Mouse (Mus musculus) forebrain, embryonic 11.5 days (tissue): ENCODE data around the gene Phf5a. TPM values are rescaled to one million over a fixed set of nuclear protein-coding genes. Genes with fewer than 3 reads are reported as not detected.

Source experiments
- polyA plus RNA-seq: library from polyadenylated mRNA; unstranded; fragments of >200 nt; fragmentation: Nextera tagmentation; extraction: Ambion mirVana; gene quantifications from 2 replicates; pipeline ENCODE4 v1.2.1, GENCODE M21; 2014

Gene Phf5a
- polyA plus RNA-seq, 1 experiment from 2014 or later: 186 TPM

Other genes with a start within 250 kb of the Phf5a start
- 39.3 and 43.6 TPM in 2 replicates for gene L3mbtl2, start 208.0 kb downstream of the Phf5a start, polyA plus RNA-seq
- 3.3 and 4.0 TPM in 2 replicates for gene Chadl, start 174.6 kb downstream of the Phf5a start, polyA plus RNA-seq
- 50.1 and 57.6 TPM in 2 replicates for gene Zc3h7b, start 126.9 kb downstream of the Phf5a start, polyA plus RNA-seq
- 172 and 188 TPM in 2 replicates for gene Rangap1, start 126.4 kb downstream of the Phf5a start, polyA plus RNA-seq
- 16.8 and 17.4 TPM in 2 replicates for gene Tef, start 69.5 kb downstream of the Phf5a start, polyA plus RNA-seq
- gene Tob2, start 13.1 kb downstream of the Phf5a start, polyA plus RNA-seq: 22.1 and 23.6 TPM in 2 replicates
- gene Aco2, start 398 bp upstream of the Phf5a start, polyA plus RNA-seq: 169 and 171 TPM in 2 replicates
- gene Polr3h, start 54.3 kb upstream of the Phf5a start, polyA plus RNA-seq: 65.1 and 80.5 TPM in 2 replicates
- 16.6 and 20.1 TPM in 2 replicates for gene Csdc2, start 64.8 kb upstream of the Phf5a start, polyA plus RNA-seq
- 35.1 and 36.9 TPM in 2 replicates for gene Pmm1, start 89.0 kb upstream of the Phf5a start, polyA plus RNA-seq
- not detected in 2 replicates for gene 1700029P11Rik, start 108.6 kb upstream of the Phf5a start, polyA plus RNA-seq
- gene Xrcc6, start 115.9 kb upstream of the Phf5a start, polyA plus RNA-seq: 72.9 and 80.6 TPM in 2 replicates
- gene Desi1, start 162.0 kb upstream of the Phf5a start, polyA plus RNA-seq: 40.3 and 45.1 TPM in 2 replicates
- 289 and 308 TPM in 2 replicates for gene Snu13, start 175.7 kb upstream of the Phf5a start, polyA plus RNA-seq
- gene 4930407I10Rik, start 187.2 kb upstream of the Phf5a start, polyA plus RNA-seq: not detected in 2 replicates
- gene Mei1, start 198.1 kb upstream of the Phf5a start, polyA plus RNA-seq: not detected in 2 replicates